Mouse (Mus musculus) heart, adult 18-20 months (tissue): Measurements from ENCODE around the gene P2rx7. TPM values are rescaled to one million over a fixed set of nuclear protein-coding genes. Genes with fewer than 3 reads are reported as not detected.

Experiments used
- DNase-seq, 2 experiments: peaks; one replicate each; pipeline ENCODE4 v3.0.0; 2021 to 2022; ENCODE audit warnings: mixed read lengths in 1 of 2
- microRNA-seq, 2 experiments: library from miRNA; unstranded; fragments of <30 nt; microRNA quantifications; one replicate each; pipeline ENCODE4 v1.2.0; 2022
- total RNA-seq, 2 experiments: library from RNA; stranded (reverse); gene quantifications; 2 replicates each; pipeline ENCODE4 v1.2.3; 2021

The P2rx7 gene
- total RNA-seq, 2 experiments from 2014 or later, result 2.9 to 3.1 TPM

DNA sequence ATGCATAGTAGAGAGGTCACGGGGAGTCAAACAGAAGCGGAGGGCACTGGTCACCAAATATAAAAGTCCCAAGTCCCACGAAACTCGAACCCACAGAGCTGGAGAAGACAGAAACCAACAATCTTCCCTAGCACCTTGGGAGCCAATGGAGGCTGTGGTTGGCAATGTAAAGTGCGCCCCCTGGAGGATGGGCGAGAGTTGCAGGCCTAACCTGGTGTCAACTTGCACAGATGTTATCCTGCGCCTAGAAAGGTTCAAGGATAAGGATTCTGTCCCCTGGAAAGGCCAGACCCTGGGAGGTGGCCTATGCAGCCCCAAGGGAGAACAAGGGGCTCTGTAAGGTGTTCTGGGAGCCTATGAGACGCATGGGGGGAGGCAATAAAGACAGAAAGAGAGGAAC, 87.6 kb downstream of the P2rx7 start:
- DNase-seq, result peak; percentile 66 to 87

DNA sequence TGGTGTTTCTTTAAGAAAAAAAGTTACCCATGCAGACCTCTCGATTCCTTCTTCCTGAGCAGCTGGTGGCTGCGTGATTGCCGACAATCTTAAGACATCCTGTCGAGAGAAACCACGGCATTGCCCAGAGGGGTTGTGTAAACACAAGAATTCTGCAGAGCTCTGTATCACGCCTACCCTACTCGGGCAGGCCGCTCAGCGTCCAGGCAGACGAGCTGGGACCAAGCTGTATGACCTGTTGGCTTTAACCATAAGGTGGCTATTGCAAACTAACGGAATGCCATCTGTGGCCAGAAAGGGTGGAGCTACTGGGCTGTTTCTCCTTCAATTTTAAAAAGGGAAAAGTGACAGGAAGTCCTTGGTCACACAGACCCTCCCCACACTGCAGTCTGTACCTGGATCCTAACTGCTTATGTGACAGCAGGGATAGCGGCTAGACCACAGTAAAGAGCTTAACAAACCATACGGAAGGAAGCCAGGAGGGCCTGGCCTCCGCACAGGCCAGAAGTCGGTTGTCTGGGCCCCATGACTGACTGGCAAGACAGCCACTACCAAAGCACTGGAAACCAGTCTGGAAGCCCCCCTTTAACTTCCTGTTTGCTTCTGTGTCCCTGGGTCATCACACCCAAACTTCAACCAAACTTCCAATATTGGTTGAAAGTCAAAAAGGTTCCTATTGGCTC, 88.4 kb downstream of the P2rx7 start:
- peak; percentile 42 to 59 for DNase-seq

DNA sequence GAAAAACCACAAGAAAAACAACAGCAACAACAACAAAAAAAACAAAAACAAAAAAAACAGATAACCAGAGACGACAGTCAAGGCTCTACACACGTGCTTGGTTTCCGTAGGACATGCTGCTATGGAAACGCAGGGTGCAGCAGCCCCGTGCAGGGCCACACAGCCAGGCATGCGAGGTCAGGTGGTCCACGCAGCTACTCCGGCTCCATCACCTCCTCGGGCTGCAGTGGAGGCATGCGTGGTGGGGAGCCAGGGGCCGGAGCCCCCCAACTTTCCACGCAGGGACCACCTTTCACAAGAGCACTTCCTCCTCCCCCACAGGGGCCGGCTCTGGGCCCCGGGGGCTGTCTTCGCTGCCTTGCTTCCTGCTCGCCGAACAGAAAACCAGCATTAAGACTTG, 90.2 kb downstream of the P2rx7 start:
- DNase-seq, result no peak

DNA sequence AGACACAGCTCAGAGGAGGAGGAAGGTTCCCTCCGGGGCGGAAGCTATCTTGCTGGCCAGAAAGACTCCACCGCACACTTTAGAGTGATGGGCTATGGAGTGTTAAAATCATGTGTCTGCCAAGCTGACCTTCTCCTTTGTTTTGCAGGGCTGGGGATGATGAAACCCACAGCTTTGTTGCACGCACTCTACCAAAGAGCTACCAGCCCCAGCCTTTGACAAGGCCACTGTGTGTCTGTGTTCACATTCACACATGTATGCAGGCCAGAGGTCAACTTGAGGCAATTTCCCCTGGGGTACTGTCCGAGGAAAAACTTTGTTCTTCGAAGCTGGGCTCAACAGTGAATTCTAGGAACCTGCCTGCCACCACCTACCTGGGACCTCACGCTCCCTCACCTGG, 92.1 kb downstream of the P2rx7 start:
- DNase-seq, result no peak

DNA sequence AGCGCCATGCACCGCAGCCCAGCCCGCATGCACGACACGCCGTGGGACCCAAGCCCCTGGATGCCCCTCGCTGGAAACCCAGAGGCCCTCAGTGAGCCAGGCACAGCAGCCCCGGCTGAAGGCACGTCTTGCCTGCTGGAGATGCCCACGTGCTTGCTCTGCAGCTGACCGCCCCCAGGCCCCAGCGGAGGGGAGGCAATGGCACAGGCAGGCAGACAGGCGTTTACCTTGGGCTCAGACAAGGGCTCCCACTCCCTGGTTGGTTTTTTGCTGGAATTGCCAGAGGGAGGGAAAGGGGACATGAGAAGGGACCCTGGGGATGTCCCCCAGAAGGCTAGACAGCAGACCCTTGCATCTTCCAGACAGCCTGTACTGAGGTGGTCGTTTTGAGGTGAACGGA, 93.0 kb downstream of the P2rx7 start:
- no peak for DNase-seq

Small RNAs within 50 kb of the gene (microRNA-seq; reads per million reads assigned to microRNA genes)
- 0 to 0.27 reads per million in 2 experiments for gene Mir8115

Other genes starting within 250 kb of the P2rx7 start
- 10 to 100 TPM; 31.8 to 32.4 TPM for gene Anapc7, start 222.2 kb upstream of the P2rx7 start, total RNA-seq
- gene Atp2a2, start 141.7 kb upstream of the P2rx7 start, total RNA-seq, result over 10,000 TPM; 12,284 to 12,648 TPM
- gene Ift81, start 29.4 kb upstream of the P2rx7 start, total RNA-seq, result 10 to 100 TPM; 68.8 to 69.9 TPM
- gene P2rx4, start 63.6 kb downstream of the P2rx7 start, total RNA-seq, result 10 to 100 TPM; 21.4 to 21.5 TPM
- gene Camkk2, start 135.5 kb downstream of the P2rx7 start, total RNA-seq, result 10 to 100 TPM in 1 of 2 experiments, 1 to 10 TPM in 1; 8.6 to 12.1 TPM
- gene Anapc5, start 177.4 kb downstream of the P2rx7 start, total RNA-seq, result 100 to 1,000 TPM; 156 to 162 TPM
- gene Rnf34, start 206.1 kb downstream of the P2rx7 start, total RNA-seq, result 10 to 100 TPM; 28.8 to 31.7 TPM